In the genomic region with DNA sequence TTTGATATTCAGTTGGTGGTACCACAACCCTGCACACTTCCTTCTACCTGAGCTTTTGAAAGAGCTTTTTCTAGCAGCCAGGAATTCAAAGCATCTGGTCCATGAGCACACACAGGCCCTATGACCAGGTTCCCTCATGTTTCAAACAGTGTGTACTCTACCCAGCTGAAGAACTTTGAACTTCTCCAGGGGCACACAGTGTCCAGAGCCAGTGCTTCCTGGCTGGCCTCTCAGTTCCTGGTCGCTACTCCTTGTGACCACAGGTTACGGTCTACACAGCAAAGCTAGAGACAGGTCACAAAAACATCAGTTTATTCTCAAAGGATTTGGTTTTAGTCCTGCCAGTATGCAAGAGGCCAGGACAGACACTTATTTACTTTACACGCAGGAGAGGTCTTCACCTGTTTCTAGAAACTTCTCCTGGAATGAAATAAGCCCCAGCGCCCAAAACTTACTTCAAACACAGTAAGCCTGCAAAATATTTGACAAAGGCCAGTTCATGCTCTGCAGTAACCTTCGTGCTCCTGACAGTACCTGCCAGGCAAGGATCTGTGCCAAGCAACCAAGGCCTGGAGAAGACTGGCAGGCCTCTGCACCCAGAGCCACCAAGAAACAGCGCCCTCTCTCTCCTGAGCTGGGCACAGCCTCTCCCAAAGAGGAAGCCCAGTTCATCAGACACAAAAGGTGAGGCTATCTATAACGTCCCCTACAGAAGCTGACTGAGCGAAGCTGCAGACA, we compare ENCODE assay signal across 12 mouse cellular contexts.
DNase-seq lines count a peak whose midpoint lies in the region; ATAC-seq and TF ChIP-seq lines count a peak whose summit lies in the region.
"Had no signal": no experiment of that assay in that cellular context is flagged by ENCODE, and none has a peak within 500 bp of the region (broad histone marks: within the 10 kb centered on the region; RNA-seq: fewer than 3 reads in every experiment).

No protein-coding gene starts in this region.

- WGBS in liver, embryonic 14.5 days (ENCODE audit: insufficient replicate concordance): 65% methylated on average over 8 of the region's 8 CpGs
- 83% methylated on average over 8 of the region's 8 CpGs for WGBS in heart, embryonic 12.5 days

- no peaks in the 10 kb centered on the region for H3K36me3 ChIP-seq in liver, embryonic 14.5 days (replicated peaks; ENCODE audit: control insufficient read depth, insufficient read depth, low read depth)
- no peaks in the 10 kb centered on the region for H3K36me3 ChIP-seq in heart, embryonic 12.5 days
- H3K36me3 ChIP-seq: neural tube, embryonic 15.5 days; stomach, embryonic 15.5 days had no signal

- ATAC-seq in liver, embryonic 14.5 days (ENCODE audit: insufficient read depth): no peak
- no peak for ATAC-seq in heart, embryonic 12.5 days (ENCODE audit: insufficient number of reproducible peaks, low FRiP score)

- H3K4me1 ChIP-seq in liver, embryonic 14.5 days (replicated peaks; ENCODE audit: control insufficient read depth in 2 of 2, insufficient read depth in 2 of 2, low read length in 1 of 2): no peaks in the 10 kb centered on the region
- H3K4me1 ChIP-seq in heart, embryonic 12.5 days (replicated peaks): no peaks in the 10 kb centered on the region

- no peaks in the 10 kb centered on the region for H3K27me3 ChIP-seq in liver, embryonic 14.5 days (ENCODE audit: control insufficient read depth, insufficient read depth, low read length)
- no peaks in the 10 kb centered on the region; the same call in none of the 2 replicates for H3K27me3 ChIP-seq in heart, embryonic 12.5 days (replicated peaks)
- H3K27me3 ChIP-seq: neural tube, embryonic 15.5 days; stomach, embryonic 15.5 days had no signal

- TF ChIP-seq CTCF in liver, embryonic 14.5 days (IDR thresholded peaks at IDR 0.05; ENCODE audit: low read depth): 0 out of 2 replicates have a peak, but pooled peaks have one; percentile 11

- no peak overlapping the region for H3K4me3 ChIP-seq in liver, embryonic 14.5 days (ENCODE audit: insufficient read depth in 1 of 2, low read depth in 2 of 2, low read length in 2 of 2)
- H3K4me3 ChIP-seq in heart, embryonic 12.5 days: no peak overlapping the region
- H3K4me3 ChIP-seq: neural tube, embryonic 15.5 days; stomach, embryonic 15.5 days had no signal

- no peak overlapping the region for H3K4me2 ChIP-seq in liver, embryonic 14.5 days (ENCODE audit: low read depth)
- H3K4me2 ChIP-seq in heart, embryonic 12.5 days: no peak overlapping the region
- H3K4me2 ChIP-seq: neural tube, embryonic 15.5 days; stomach, embryonic 15.5 days had no signal

- no peak for TF ChIP-seq EP300 in liver, embryonic 14.5 days (IDR thresholded peaks at IDR 0.05; ENCODE audit: low read depth)

- no peak overlapping the region for H3K9ac ChIP-seq in liver, embryonic 14.5 days (replicated peaks)
- H3K9ac ChIP-seq in heart, embryonic 12.5 days: no peak overlapping the region
- H3K9ac ChIP-seq: neural tube, embryonic 15.5 days; stomach, embryonic 15.5 days had no signal

- peak; percentile 63 to 82 for DNase-seq in adrenal gland, adult (ENCODE audit: inconsistent age in 2 of 2, low spot score in 1 of 2)
- no peak for DNase-seq in adrenal gland, postnatal 4 days (ENCODE audit: low spot score in 2 of 2)
- no peak for DNase-seq in liver, embryonic 14.5 days (ENCODE audit: low read depth in 3 of 3, low spot score in 3 of 3)
- DNase-seq in liver: no peak
- DNase-seq in kidney, postnatal 10 days: peak; percentile 36
- DNase-seq in lung, postnatal 14 days: peak; percentile 11
- no peak for DNase-seq in left cerebral cortex, postnatal 25 days (ENCODE audit: low spot score in 2 of 2)
- DNase-seq: heart, postnatal 36 days; right cerebral cortex, postnatal 4 days had no signal

- no peaks in the 10 kb centered on the region for H3K9me3 ChIP-seq in liver, embryonic 14.5 days (ENCODE audit: control insufficient read depth, low read length)
- H3K9me3 ChIP-seq in heart, embryonic 12.5 days (replicated peaks): peaks cover 7% of the 10 kb centered on the region; the same call in 1 of the 2 replicates
- H3K9me3 ChIP-seq: neural tube, embryonic 15.5 days; stomach, embryonic 15.5 days had no signal

- no peak overlapping the region for H3K27ac ChIP-seq in liver, embryonic 14.5 days
- H3K27ac ChIP-seq in heart, embryonic 12.5 days (ENCODE audit: poor library complexity, severe bottlenecking): no peak overlapping the region
- H3K27ac ChIP-seq: neural tube, embryonic 15.5 days; stomach, embryonic 15.5 days had no signal

- intact Hi-C loops in left cerebral cortex, postnatal 25 days (cut with DNase I): no loop called here

Comparison
In these comparisons a context has a peak if more than half of its experiments do, and no peak if none do; other contexts are left out.
1. DNase-seq: peak in adrenal gland, adult (2 of 2), kidney, postnatal 10 days (single experiment) and lung, postnatal 14 days (single experiment); none in adrenal gland, postnatal 4 days (0 of 2), liver, embryonic 14.5 days (0 of 3), liver (single experiment) and left cerebral cortex, postnatal 25 days (0 of 2).